Mouse (Mus musculus) thymus, postnatal 36 days (tissue): ENCODE measurements around the gene Pik3cg.
"Not testable (repeated sequence)": the region's sequence is repeated elsewhere in the genome, so short reads cannot be mapped to it uniquely, and the experiment has no call there.

Experiments
- DNase-seq, 2 experiments: peaks; one replicate each; pipeline ENCODE4 v3.0.0; 2022; ENCODE audit warnings: mixed read lengths in 2 of 2

The Pik3cg gene

DNA sequence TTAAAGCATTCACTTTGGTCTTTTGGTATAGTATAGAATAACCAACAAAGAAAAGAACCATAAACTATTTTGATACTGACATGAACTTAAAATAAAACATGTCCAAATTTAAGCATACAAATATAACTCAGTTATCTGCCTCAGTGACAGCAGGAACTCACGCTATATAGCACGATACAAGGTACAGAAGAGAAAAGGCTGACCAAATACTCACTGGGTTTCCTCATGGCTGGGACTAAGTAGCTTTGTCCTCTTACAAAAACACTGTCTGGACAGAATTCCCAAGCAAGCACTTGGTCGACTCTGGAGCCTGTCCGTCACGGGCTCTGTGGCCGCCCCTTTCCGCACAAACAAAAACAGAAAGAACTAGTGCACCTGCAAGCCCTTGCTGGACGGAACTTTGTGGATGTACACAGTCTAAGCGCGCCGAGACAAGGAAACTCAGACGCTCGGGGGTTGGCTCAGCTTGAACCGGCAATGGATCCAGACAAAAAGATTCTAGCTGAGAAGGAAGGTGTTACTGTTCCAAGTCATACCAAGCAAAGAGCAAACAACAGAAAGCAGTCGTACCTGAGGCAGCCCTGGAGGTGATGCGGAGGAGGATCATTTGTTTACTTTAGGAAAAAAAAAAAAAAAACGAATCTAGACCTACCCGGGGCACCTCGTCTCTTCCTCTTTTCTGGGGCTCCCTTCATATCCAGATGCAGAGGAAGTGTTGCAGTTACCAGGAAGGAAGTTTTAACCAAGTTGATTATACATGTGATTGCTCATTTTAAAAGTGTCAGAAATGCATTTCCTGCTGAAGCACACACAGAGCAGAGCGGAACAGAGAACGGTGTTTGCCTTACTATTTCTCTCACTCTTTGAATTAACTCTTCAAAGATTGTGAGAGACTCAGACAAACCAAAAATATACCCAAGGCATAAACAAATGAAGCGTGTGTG, at the start of gene Pik3cg:
Pik3cg (minus strand) TSS at position 712 of the 944 bp plus-strand sequence.
- peak; percentile 54 to 55 for DNase-seq

DNA sequence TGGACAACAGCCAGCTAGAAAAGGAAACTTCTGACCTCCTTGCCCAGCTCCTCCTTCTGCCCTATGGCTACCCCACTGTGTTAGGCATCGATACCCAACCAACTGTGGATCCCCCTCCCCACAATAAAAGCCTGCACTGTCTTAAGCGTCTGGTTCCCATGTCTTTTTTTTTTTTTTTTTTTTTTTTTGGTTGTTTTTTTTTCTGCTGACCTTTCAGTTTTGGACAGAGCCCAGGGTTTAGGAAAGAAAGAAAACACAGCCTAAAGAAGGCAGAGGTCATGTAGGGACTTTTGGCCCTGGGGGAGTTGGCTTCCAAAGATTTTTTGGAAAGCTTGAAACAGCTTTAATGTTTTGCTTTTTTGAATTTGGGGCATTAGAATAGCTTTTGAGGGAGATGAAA, 40.0 kb upstream of the Pik3cg start:
- DNase-seq = no peak

DNA sequence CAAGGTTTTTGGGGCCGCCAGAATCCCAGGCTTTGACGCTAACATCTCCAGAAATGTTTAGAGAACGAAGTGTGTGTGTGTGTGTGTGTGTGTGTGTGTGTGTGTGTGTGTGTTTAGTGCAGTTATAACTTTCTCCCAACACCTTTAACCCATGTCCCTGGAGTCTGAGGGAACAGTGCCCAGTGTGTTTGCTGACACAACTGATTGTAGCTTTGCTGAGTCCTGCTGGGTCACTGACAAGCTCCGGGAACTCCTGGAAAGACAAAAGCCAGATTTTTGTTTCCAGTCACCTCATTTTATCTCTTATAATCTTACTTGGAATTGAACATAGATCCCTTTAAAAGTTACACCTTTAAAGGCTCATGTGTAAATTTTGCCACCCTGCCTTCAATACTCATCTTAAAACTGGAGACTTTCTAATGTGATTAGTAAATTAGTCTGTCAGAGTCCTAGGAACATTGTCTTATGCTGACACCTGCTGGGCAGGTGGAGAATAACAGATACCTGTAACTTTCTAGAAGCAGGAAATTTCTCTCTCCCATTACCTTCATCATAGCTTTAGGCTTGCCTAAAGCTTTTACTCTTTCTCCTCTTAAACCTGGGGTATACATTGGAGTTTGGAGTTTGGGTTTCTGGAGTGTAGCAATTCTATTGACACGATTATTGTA, 37.2 kb upstream of the Pik3cg start:
- DNase-seq = peak; percentile 31 to 51

DNA sequence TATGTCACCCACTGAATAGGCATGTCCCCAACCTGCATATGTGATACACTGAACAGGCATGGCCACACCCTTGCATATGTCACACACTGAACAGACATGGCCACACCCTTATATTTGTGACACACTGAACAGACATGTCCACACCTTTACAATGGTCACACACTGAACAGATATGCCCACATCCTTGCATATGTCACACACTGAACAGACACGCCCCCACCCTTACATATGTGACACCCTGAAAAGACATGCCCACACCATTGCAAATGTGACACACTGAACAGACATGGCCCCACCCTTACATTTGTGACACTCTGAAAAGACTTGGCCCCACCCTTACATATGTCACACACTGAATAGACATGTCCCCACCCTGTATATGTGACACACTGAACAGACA, 35.1 kb upstream of the Pik3cg start:
- DNase-seq = no peak

DNA sequence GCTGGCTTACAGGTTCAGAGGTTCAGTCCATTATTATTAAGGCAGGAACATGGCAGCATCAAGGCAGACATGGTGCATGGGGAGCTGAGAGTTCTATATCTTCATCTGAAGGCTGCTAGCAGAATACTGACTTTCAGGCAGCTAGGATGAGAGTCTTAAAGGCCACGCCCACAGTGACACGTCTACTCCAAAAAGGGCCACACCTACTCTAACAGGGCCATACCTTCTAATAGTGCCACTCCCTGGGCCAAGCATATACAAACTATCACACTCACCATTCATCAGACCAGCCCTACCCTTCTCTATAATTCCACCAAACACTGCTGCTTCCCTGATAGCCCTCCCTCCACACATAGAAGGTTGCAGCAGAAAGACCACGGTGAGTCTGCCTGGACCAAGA, 30.7 kb upstream of the Pik3cg start:
- not testable (repeated sequence) for DNase-seq

DNA sequence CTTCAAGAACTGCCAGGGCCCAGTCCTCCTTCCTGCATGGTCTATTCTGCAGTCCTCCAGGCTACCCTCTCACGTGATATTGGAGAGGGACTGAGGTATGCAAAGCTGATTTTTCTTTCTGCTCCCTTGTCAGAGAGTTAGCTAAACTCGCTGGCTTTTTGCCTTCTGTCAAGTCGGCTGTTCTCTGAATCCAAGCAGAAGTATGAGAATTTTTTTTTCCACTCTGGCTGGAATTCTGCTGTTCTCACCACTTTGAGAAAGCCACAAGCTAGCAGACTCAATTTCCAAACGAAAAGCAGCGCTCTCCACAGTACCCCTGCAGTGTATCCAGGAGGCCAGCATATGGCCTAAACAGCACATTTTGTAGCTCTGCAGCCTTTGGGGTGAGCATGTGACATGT, 30.0 kb upstream of the Pik3cg start:
- DNase-seq = no peak

DNA sequence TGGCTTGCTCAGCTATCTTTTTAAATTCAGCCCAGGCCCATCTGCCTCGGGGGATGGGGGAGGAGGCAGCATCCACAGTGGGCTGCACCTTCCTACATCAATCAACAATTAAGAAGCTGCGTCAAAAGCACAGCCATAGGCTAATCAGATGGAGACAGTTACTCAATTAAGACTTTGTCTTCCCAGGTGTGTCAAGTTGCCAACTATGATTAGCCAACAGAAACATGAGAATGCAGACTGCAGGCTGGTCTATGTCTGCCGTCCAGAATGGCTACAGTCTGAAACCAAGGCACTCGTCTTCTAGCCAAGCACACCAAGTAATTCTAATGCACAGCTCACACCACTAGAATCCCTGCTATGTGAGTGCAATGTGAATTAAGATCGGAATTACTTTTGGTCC, 29.4 kb upstream of the Pik3cg start:
- no peak for DNase-seq

DNA sequence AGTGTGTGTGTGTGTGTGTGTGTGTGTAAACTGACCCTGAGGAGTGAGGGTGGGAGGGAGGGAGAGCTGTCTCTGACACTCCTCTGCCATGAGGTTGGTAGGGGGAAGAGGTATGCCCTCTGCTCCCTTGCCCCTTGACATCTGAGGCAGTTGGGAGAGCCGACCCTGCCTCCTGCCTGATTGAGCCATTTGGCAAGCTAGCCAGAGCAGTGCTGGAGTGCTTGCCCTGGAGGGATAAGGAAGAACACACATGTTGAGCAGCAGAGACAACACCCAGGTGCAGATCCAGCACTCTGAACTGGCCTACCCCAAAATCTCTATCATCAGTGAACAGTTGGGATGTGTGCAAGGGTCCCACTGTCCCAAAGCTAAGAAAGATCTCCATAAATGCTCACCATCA, 28.7 kb upstream of the Pik3cg start:
- no peak for DNase-seq

DNA sequence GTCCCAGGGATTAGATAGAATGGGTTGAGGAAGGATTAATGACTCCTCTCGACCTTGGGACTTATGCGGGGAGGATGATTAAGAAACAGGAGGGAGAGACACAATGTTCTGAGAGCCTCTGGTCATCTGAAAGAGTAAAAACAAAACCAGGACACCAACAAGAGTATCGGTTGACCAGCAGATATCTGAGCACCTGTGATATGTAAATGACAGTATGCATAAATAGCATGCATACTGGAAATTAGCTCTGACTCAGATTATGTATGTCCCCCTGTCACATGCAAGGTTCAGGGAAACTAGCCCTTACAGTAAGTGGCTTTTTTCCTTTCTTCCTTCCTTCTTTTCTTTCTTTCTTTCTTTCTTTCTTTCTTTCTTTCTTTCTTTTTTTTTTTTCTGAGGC, 28.0 kb upstream of the Pik3cg start:
- DNase-seq = no peak

DNA sequence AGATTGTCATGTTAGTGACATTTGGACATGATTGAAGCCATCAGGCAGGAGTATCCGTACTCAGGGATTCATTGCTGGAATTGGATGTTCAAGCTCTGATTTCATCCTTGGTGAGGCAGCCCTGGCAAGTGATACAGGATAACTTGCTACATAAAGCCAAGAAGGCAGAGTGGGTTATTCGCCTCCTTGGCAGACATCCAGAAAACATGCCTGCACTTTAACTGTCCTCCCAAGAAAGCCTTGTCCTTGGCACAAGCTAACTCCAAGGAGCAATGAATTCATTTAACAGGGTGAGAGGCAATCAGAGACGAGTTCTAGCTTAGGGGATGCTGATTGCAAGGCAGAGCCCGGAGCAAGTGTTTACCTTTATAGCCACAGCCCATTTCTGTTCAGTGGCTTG, 25.4 kb upstream of the Pik3cg start:
- no peak for DNase-seq

DNA sequence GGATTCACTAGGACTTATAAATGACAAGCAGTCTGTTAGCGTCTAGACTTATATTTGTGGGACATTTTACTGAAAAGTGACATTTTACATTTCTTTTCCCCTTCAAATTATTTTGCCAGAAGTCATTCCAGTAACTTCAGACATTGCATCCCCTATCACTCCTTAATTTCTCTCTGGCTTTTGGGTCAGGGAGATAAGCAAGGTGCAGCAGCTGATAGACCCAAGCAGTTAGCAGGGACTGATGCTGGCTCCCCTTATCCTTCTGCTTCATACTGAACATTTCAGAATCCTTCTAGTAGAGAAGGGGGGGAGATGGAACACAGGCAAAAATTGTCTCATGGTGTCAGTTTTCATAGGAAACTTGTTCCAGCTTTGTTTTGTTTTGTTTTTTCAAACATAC, 22.9 kb upstream of the Pik3cg start:
- DNase-seq = no peak

DNA sequence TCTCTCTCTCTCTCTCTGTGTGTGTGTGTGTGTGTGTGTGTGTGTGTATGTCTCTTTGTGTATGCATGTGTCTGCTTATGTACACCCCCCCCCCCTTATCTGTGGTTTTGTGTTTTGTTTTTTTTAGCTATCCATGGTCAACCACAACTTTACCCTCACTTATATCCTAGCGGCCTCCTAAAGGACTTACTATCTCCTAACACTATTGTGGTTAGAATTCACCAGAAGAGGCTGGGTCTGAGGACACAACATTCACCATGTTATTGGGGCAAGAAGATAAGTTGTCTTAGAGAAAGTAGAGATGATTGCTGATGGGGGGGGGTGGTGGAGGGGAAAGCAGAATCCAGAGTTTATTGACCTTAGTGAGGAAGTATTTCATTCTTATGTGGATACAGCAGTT, 15.2 kb upstream of the Pik3cg start:
- no peak for DNase-seq

DNA sequence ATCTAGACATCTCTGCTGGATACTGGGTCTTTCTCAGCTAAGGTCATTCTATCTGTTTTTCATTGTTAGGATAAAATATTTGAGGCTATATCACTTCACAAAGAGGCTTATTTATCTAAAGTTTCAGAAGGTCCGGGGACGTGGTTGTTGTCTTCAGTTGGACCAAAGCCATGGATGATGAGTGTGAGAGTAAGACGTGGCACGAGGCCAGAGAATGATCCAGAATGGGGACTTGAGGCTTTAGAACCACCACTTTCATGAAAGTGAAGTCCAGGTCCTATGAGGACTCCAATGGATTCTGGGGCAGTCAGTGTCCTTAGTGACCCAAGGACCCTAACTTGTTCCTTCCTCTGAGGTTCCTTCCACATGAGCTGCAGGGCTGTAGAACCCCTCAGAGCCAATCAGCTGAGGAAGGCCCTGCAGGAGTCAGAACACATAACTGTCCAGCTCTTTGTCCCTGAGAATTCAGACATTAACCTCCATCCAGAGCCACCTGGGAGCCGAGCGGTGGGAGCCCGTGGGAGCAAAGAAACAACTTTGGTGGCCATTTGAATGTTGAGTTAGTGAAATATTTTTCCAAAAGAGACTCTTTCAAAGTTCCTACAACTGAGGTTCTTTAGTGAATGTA, 14.4 kb upstream of the Pik3cg start:
- no peak for DNase-seq

DNA sequence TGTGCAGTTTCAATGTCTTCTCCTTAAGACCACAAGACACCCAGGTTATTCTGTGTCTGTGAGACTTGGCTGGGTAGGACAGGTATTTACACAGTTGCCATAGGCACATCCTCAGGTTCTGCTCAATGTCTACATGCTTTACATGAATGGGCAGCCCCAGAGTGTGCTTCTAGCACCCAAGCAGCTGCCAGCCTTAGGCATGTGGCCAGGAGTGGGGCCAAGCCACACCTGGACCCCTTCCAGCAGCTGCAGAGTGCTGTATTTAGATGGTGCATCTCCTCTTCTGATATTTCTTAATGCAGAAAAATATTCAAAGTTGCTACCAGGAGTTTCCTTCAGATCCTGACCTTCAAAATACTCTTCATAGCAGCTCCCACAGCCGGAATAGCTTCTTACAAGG, 11.9 kb upstream of the Pik3cg start:
- no peak for DNase-seq

DNA sequence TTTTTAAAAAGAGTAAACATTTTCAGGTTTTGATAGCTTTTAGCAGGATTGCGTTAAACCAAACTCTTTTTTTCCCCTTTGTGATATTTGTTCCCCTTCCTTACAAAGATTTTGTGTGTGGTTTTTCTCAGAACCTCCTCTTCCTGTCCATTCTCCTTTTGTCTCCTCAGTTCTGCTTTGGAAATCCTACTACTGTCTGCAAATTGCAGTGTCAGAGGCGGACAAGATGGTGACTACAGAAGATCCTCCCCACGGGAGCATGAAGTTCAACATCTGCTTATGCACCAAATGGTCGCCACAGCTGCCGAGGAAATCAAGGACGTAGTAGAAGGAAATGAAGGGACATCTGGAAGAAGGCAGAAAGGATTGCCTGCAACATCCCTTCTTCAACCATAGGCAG, 6.7 kb upstream of the Pik3cg start:
- DNase-seq = no peak

DNA sequence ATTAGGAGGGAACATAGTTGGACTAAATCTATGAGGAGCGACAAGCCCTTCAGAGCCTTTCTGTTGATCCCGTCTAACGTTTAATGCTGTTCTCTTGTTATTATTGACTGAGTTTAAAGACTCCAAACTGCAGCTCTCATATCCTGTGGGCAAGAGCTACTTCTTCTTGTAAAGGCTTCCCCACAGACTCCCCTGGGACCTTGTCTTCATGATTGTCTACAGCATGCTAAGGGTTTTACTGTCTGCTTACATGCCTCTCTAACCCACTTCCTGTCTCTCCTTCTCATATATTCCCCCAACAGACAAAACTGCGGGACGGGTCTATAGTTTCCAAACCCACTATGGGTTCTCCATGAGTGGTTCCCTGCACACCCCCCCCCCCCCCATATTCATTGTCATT, 4.2 kb upstream of the Pik3cg start:
- DNase-seq = peak in 1 of 2 experiments; percentile 20

DNA sequence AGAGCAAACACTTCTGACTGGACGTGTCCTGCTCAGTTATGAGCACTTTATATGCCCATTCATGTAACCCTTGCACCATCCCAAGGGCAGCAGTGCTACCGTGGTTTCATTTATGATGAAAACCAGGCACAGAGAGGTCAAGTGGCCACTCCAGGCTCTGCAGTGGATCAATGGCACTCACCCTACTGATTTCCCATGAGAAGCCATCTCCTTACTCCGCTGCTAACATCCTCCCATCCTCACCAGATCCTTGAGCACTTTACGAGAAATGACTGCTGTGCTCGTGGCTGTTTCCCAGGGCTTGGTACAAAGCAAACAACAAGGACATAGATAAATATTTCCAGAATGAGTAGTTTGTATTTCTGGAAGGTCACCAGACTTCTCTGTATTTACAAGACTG, 3.7 kb upstream of the Pik3cg start:
- DNase-seq = no peak

DNA sequence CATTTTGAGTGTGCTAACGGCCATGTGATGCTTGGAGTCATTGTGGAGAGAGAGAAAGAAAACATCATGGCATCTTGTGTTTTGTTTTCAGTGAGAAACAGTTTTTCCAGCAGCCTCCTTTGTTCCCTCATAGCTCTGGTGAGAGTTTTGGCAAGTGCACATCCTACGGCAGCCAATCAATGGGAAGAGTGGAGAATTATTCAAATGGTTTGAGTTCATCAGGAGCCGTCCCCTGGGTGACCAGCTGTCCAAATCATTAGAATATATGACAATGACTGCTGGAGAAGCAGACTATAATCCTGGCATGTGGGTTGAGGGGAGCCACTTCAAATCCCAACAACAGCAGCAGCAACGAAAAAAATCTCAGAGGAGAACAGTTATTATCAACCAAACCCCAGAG, 2.8 kb upstream of the Pik3cg start:
- DNase-seq = no peak

DNA sequence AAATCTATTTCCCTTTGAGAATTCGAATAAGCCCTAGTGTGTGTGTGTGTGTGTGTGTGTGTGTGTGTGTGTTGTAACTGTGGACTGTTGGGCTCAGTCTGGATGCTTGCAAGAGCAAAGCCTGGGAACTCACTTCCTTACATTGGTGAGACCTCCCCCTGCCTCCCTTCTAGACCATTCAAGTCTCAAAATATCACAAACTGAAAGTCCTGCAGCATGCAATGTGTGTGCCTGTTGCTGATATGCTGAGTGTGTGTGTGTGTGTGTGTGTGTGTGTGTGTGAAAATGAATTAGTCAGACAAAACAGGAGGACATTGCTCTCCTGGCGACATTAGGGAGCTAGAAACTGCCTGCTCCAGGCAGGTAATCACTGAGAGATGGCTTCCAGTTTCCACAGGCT, 492 bp upstream of the Pik3cg start:
- DNase-seq = peak in 1 of 2 experiments; percentile 22

DNA sequence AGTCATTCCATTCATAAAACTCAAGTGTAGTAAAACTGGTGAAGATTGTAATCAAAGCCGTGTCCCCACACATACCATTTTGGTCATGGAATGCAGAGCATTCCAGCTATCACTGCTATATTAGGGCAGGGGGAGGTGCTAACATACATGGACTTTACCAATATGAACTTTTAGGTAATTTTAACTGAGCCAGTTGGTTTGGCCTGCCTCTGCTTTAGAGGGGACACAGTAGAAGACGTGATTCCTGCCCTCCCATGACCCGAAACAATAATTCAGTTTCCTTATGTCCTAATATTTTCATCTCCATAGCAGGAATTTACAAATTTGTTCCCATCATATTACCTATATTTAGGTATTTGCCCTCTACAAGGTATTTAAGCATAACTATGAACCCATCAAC, 1.3 kb downstream of the Pik3cg start:
- no peak for DNase-seq

DNA sequence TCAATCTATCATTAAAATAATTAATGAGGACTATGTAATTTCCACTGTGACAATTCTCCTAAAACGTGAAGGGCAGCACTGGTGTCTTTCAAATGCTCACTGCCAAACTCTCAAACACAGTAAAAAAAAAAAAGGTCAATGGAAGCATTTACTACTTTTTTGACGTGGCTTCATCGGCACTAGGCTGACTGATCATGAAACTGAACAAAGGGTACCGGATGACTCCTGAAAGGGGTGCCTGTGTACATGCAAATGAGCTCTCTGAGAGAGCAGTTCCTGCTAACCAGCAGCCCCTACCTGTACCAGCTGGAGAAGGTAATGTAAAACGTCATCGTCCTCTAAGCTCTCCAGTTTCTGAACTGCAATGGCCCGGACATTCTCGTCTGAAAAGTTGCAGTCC, 4.8 kb downstream of the Pik3cg start:
- DNase-seq = no peak

DNA sequence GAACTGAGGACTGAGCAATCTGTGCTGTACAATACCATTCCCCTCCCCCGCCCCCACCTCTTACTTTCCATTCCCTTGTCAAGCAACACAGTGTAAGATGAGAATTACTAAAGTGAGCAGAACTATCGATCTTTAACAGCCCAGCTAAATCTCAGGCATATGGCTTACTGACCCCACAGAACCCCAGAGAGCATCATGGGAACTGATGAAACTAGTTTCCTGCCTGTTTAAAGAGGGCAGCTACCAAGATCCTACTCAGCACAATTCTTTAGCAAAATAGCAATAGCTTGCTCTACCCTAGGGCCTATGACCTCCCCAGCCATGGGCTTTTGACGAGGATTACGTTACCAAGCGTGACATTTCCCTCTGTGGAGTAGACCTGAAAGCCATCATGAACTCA, 5.9 kb downstream of the Pik3cg start:
- DNase-seq = no peak

DNA sequence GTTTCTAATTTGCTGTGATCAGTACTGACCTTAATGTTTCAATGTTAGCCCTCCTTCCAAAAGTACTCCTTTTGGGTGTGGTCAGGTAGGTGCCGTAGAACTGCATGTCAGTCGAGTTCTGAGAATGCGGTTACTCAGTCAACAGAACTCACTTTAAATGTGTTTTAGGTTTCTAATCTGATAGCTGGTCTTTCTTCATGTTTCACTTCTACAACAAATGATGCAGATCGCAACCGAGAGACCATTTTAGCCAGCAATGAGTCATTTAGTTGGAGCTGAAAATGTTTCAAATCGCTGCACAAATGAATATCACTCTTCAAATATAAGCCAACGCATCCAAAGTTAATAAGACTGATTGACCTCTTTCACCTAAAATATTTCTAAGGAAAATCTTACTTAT, 6.5 kb downstream of the Pik3cg start:
- no peak for DNase-seq

DNA sequence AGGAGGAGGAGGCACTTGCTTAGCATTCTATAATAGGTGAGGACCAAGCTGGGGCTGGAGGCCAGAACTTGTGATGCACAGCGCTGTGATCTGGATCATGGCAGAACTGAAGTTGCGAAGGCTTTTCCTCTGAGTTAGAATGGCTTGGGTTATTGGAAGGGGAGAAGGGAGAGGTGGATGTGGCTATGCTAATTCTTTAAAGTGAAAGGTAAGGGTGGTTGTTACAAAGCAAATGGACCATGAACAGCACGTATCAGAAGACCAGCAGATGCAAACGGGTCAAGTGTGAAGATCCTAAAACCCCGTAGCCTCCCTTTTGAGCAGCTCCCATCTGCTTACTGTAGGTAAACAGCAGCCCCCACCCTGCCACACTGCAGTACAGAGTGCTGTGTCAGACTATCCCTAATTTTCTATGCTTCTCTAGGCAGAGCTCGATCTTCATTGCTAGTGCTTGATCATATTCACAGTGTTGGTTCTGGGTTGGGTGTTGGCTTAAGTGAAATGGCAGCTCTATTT, 7.3 kb downstream of the Pik3cg start:
- DNase-seq = no peak
